Mouse (Mus musculus) heart, adult 2 months (tissue): ENCODE results near the gene Tuba1a. TPM values are rescaled to one million over a fixed set of nuclear protein-coding genes. Genes with fewer than 3 reads are reported as not detected.

Experiments
- DNase-seq, 2 experiments: peaks; one replicate each; pipeline ENCODE4 v3.0.0; 2021
- H3K27ac ChIP-seq: fragments of 200-600 bp; 2 replicates; pipeline ENCODE4 v1.8.1; 2022
- H3K27me3 ChIP-seq: fragments of 200-500 bp; 2 replicates; pipeline ENCODE4 v1.6.1; 2012; ENCODE audit warnings: mild to moderate bottlenecking, low read length, inconsistent platforms, mixed read lengths; ENCODE audit not compliant: control insufficient read depth, insufficient read depth
- H3K36me3 ChIP-seq: fragments of 200-500 bp; 2 replicates; pipeline ENCODE4 v1.6.1; 2012; ENCODE audit warnings: low read length, inconsistent platforms; ENCODE audit not compliant: control insufficient read depth, insufficient read depth
- H3K4me1 ChIP-seq: fragments of 200-500 bp; 2 replicates; pipeline ENCODE4 v1.6.1; 2011; ENCODE audit warnings: low read length; ENCODE audit not compliant: control insufficient read depth, insufficient read depth
- H3K4me3 ChIP-seq: fragments of 200-600 bp; 2 replicates; pipeline ENCODE4 v1.8.1; 2022
- H3K79me2 ChIP-seq: fragments of 200-500 bp; replicated peaks from 2 replicates; pipeline ENCODE4 v1.6.1; 2012; ENCODE audit warnings: mild to moderate bottlenecking, inconsistent platforms, low read length, moderate library complexity, mixed read lengths; ENCODE audit not compliant: control insufficient read depth, insufficient read depth
- H3K9ac ChIP-seq: fragments of 200-500 bp; 2 replicates; pipeline ENCODE4 v1.6.1; 2012; ENCODE audit warnings: low read depth, mild to moderate bottlenecking, control low read depth, inconsistent platforms, low read length, mixed read lengths
- CTCF ChIP-seq: fragments of 200-600 bp; IDR thresholded peaks from 2 replicates; pipeline ENCODE4 v1.8.1; 2022; ENCODE audit warnings: antibody characterized with exemption, mild to moderate bottlenecking, moderate library complexity
- EP300 ChIP-seq: fragments of 200-500 bp; IDR thresholded peaks from 2 replicates; pipeline ENCODE4 v1.6.1; 2011; ENCODE audit warnings: low read depth, low read length, control low read depth; ENCODE audit not compliant: insufficient read depth
- POLR2A ChIP-seq: fragments of 200-500 bp; IDR thresholded peaks from 2 replicates; pipeline ENCODE4 v1.6.1; 2011; ENCODE audit warnings: mild to moderate bottlenecking, low read depth, low read length, control low read depth; ENCODE audit not compliant: insufficient read depth
- WGBS: fragments of 180-500 bp; shearing (Covaris S2); methylation state at CpG from one replicate; pipeline ENCODE4 v1.1.7; 2018; 5-methylcytosine and 5-hydroxymethylcytosine counted together
- intact Hi-C: fragments of 180-260 bp; cut with DNase I; formaldehyde crosslinking; loops from one replicate; pipeline ENCODE4 v1.15.1; 2025
- polyA plus RNA-seq: library from polyadenylated mRNA; depleted of rRNA; stranded (reverse); fragments of >200 nt; gene quantifications from 2 replicates; pipeline ENCODE4 v1.2.3, GENCODE M21; 2012
- total RNA-seq, 2 experiments: library from RNA; stranded (reverse); gene quantifications; 2 replicates each; pipeline ENCODE4 v1.2.3; 2021

Gene Tuba1a
- total and polyA plus RNA-seq, 3 experiments = 57.0 to 165 (median 85.0) TPM

DNA sequence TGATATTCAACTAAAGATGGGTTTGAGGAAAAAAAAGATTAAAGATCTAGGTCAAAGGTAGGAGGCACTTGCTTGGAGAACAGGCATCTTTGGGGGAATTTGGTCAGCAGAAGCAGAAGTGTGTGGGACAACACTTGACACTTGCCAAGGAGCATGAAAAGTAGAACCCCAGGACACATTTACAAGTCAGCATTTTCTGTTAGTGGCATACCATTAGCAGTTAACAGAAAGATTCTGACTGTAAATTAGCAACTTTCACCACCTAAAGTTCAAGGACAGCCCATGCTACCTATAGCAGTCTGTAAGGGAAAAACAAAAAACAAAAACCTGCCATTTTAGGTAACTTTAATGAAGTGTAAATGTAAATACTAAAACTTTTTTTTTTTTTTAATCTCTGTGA lies 5.1 kb downstream of the Tuba1a start:
- Histone ChIP-seq H3K4me1 (peaks cover 3% of the 10 kb centered on the region), H3K27ac (no peak overlapping the region), H3K79me2 (no peaks in the 10 kb centered on the region), H3K4me3 (no peak overlapping the region), H3K9ac (no peak overlapping the region), H3K27me3 (no peaks in the 10 kb centered on the region), H3K36me3 (no peaks in the 10 kb centered on the region)
- no peak for DNase-seq
- TF ChIP-seq CTCF (no peak), POLR2A (no peak), EP300 (no peak)
- intact Hi-C loops = no loop called here

DNA sequence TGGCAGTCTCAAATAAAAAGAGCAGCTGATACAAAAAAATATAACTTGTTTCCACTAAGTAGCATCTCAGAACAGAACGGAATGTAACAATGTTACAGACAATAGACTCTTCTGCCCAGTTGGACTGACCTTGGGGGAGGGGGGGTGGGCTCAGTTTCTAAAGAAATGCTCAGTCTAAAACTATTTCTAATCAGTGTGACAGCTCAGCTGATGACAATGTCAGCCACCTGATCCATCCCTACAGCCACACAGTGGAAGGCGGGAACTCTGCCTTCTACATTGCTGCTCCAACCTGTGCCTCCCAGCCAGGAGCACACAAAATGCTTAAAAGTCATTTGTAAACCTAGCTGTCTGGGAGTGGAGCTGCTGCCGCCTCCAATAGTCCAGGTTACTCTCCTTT lies 5.6 kb downstream of the Tuba1a start:
- WGBS = 62% methylated on average over 3 of the region's 3 CpGs

DNA sequence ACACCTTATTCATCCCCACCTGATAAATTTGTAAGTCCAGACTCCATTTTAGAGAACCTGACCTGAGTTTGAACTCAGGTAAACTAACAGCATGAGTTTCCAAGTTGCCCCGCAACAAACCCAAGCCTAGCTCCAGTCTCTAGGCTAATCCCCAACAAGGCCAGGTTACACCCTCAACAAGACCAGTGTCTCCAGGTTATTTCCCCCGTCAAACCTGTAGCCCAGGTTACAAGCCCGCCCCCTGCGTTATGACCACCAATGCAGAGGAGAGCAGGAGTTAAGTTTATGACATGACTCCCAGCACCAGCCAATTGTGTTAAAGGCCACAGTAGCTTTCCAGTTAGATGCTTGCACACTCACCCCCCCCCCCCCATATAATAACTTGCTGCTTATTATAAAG lies 10.4 kb downstream of the Tuba1a start:
- H3K4me1 ChIP-seq = no peaks in the 10 kb centered on the region
- intact Hi-C loops = no loop called here
- 90% methylated on average over 4 of the region's 4 CpGs for WGBS

More for the DNA sequence above, 5.6 kb downstream of the Tuba1a start:
- H3K27ac ChIP-seq = no peak overlapping the region
- H3K36me3 ChIP-seq = no peaks in the 10 kb centered on the region
- no peak for DNase-seq
- no peak overlapping the region for H3K4me3 ChIP-seq
- H3K27me3 ChIP-seq = no peaks in the 10 kb centered on the region
- H3K9ac ChIP-seq = no peak overlapping the region
- no peaks in the 10 kb centered on the region for H3K79me2 ChIP-seq
- TF ChIP-seq CTCF (no peak), EP300 (no peak), POLR2A (no peak)
- intact Hi-C loops = no loop called here
- H3K4me1 ChIP-seq = peaks cover 3% of the 10 kb centered on the region

DNA sequence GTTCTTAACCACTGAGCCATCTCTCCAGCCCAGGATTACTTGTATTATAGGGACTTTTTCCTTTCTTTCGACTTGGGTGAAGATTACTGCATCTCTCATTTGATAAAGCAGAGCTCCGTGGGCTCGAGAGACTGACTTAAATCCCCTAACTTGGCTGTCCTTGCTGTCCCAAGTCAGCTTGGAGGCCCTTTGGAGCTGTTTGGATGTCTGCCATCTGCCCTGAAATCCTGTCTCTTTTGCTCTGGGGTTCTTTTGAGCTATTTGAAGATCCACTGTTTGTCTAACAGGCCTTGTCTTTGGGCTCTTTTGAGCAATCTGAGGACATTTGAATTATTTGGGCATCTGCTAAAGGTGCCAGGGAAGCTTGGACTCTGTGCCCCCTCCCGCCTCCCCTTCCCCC lies 11.4 kb downstream of the Tuba1a start:
- 68% methylated on average over 4 of the region's 4 CpGs for WGBS
- H3K4me3 ChIP-seq = no peak overlapping the region
- intact Hi-C loops = no loop called here

More for the DNA sequence above, 10.4 kb downstream of the Tuba1a start:
- H3K9ac ChIP-seq = no peak overlapping the region
- TF ChIP-seq POLR2A = no peak
- TF ChIP-seq EP300 = no peak
- TF ChIP-seq CTCF = no peak
- no peak overlapping the region for H3K4me3 ChIP-seq
- DNase-seq = no peak
- H3K79me2 ChIP-seq = no peaks in the 10 kb centered on the region
- no peak overlapping the region for H3K27ac ChIP-seq
- no peaks in the 10 kb centered on the region for H3K27me3 ChIP-seq
- no peaks in the 10 kb centered on the region for H3K36me3 ChIP-seq

DNA sequence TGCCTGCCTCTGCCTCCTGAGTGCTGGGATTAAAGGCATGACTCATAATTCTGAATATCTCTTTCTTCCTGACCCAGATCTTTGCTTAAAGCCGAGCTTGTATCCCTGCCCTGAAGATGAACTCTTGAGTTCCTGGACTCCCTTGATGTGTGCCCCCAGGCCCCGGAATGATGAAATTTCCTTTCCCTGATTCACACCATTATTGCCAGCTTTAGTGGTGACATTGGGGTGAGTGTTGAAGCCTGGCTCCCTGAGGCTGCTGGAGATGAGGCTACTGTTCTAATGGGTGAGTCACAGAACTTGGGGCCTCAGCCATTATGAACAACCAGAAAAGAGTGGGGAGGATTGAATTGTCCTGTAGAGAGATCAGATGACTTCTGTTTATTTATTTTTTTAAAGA lies 12.0 kb downstream of the Tuba1a start:
- no peak overlapping the region for H3K27ac ChIP-seq
- WGBS = 50% methylated on average over 2 of the region's 2 CpGs
- H3K27me3 ChIP-seq = no peaks in the 10 kb centered on the region
- no peaks in the 10 kb centered on the region for H3K79me2 ChIP-seq
- TF ChIP-seq CTCF (no peak), EP300 (no peak), POLR2A (no peak)
- intact Hi-C loops = no loop called here
- no peak overlapping the region for H3K9ac ChIP-seq
- DNase-seq = no peak
- no peaks in the 10 kb centered on the region for H3K4me1 ChIP-seq
- H3K36me3 ChIP-seq = no peaks in the 10 kb centered on the region
- H3K4me3 ChIP-seq = no peak overlapping the region

More for the DNA sequence above, 11.4 kb downstream of the Tuba1a start:
- no peak for DNase-seq
- no peak overlapping the region for H3K27ac ChIP-seq
- H3K36me3 ChIP-seq = no peaks in the 10 kb centered on the region
- no peaks in the 10 kb centered on the region for H3K4me1 ChIP-seq
- H3K79me2 ChIP-seq = no peaks in the 10 kb centered on the region
- H3K27me3 ChIP-seq = no peaks in the 10 kb centered on the region
- no peak for TF ChIP-seq CTCF
- no peak for TF ChIP-seq POLR2A
- TF ChIP-seq EP300 = no peak
- no peak overlapping the region for H3K9ac ChIP-seq

DNA sequence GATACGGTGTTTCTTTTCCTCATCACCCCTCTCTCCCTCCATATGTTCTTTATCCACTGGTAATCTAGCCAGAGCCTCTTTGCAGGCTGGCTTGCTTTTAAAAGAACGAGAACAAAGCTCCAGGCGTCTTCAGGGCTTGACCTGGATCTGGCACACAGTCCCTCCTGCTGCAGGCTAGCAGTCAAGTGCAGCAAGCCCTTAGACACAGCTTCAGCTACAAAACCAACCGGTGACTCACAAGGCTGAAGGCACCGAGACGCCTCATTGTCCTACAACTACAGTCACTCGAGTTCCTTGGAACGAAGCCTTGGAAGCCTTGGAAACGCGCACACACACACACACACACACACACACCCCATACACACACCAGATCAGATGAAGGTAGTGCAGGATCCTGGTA lies 12.7 kb downstream of the Tuba1a start:
- TF ChIP-seq POLR2A (no peak), CTCF (no peak), EP300 (no peak)
- no peak for DNase-seq
- Histone ChIP-seq H3K4me3 (no peak overlapping the region), H3K36me3 (no peaks in the 10 kb centered on the region), H3K79me2 (no peaks in the 10 kb centered on the region), H3K27me3 (no peaks in the 10 kb centered on the region), H3K27ac (no peak overlapping the region), H3K4me1 (no peaks in the 10 kb centered on the region), H3K9ac (no peak overlapping the region)
- intact Hi-C loops = no loop called here
- WGBS = 60% methylated on average over 10 of the region's 10 CpGs
